Mouse (Mus musculus): Measurements from ENCODE around the gene Smim11. TPM values are rescaled to one million over a fixed set of nuclear protein-coding genes. Genes with fewer than 3 reads are reported as not detected.
A peak's percentile ranks its signal among the peaks of the same experiment; 100 is the strongest.

The Smim11 gene
- total RNA-seq (2021), result 10 to 100 TPM; 12.9 to 17.9 TPM
- long read RNA-seq, experiment 1, transcript Smim11-201 (4 exons, 517 nt), result major isoform, 8 of 10 reads
- long read RNA-seq, experiment 1, partial matches to known transcripts, result 0 of 10 reads
- long read RNA-seq, experiment 1, other reads (novel, unspliced or antisense), result 2 of 10 reads
- long read RNA-seq, experiment 2, transcript Smim11-201 (4 exons, 517 nt), result major isoform, 26 of 29 reads
- long read RNA-seq, experiment 2, partial matches to known transcripts, result 0 of 29 reads
- long read RNA-seq, experiment 2, other reads (novel, unspliced or antisense), result 3 of 29 reads

DNA sequence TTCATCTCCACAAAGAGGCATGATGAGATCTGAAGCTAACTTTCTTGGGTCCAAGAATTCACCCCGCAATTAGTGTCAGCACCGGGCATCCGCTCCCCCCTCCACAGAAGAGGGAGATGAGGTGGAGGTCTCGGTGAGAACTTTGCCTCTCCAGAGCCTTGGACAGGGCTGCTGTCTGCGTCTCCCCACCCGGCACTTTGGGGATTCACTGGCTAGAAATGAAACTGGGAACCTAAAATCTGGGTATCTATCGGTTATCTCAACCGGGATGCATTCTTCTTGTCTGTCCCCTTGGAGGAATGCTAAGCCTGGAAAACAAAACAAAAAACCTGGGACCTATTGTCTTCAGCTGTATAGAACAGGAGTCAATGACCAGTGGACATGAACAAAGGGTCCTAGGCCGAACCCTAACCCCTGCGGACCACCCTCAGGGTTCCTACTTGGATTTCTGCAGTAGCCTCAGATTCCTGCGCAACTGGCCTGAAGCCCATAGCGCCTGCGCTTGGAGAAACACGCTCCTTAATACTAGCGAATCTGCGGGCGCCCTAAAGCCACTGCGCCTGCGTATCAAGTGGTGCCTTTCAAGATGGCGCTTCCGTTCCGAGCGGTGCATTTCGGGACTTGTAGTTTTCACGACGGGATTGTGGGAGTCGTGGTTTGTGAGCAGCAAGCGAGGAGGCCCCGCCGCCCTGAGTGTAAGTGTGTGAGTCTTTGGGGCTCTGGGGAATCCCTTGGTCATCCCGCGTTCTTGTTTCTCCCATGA lies at the start of gene Smim11:
Gene Smim11 (plus strand): TSS at position 638 of the 763 bp plus-strand sequence.
- DNase-seq (ENCODE audit: low spot score in 2 of 2), result peak; percentile 91 to 98

DNA sequence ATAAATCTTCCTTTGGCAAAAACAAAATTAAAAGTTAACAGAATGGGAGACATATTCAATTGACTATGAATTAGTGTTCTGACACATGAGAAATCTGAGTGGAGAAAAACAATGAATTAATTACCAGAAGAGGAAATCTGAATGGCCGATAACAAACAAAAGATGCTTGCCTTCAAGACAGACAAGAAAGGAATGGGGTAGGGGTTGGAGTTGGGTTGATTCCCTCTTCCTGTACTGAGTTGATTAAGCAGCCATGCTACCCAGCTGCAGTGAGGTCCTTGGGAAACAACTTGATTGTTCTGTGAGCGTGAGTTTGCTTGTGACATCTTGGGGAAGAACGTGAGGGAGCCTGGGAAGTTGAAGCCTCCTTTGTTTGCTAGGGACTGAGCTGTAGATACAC lies 46.8 kb upstream of the Smim11 start:
- no peak for DNase-seq (ENCODE audit: low spot score in 2 of 2)

DNA sequence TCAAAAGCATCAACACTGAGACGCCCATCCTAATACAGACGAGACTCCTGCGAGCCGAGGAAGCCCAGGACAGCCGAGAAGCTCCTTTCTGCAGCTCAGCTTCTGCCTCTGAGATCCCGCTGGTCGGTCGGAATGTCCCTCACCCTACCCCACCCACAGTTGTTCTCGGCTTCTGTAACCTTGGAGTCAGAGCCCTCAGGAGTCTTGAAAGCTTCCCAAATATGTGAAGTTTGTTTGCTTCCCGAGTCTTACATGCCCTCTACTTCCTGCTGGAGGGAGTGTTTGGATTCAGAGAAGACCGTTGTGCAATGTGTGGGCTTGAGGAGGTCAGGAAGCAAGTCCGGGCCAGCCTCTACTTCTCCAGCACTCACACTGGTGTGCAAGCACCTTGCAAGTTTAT lies 33.2 kb upstream of the Smim11 start:
- no peak for DNase-seq (ENCODE audit: low spot score in 2 of 2)

GRCm38 (mm10) chr16:92274516-92274915 lies 26.6 kb upstream of the Smim11 start:
- no peak for DNase-seq (ENCODE audit: low spot score in 2 of 2)

DNA sequence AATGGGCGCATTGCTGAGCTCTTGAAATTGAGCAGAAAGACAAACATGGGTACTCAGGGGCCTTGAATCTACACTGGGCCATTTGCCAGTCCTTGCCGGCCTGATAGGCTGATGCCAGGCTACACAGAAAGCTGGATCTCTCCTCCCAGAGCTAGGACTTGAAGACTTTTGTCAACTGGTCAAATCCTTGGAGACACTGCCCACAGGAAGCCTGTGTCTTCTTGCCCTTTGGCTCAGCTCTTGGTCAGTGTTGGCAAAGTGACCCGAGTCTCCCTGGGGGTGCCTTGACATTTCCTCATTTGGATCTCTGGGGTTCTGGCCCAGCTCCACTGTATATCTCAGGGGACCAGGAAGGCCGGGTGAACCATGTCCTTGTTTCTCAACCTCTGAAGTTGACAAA lies 25.6 kb upstream of the Smim11 start:
- DNase-seq (ENCODE audit: low spot score in 2 of 2), result no peak

DNA sequence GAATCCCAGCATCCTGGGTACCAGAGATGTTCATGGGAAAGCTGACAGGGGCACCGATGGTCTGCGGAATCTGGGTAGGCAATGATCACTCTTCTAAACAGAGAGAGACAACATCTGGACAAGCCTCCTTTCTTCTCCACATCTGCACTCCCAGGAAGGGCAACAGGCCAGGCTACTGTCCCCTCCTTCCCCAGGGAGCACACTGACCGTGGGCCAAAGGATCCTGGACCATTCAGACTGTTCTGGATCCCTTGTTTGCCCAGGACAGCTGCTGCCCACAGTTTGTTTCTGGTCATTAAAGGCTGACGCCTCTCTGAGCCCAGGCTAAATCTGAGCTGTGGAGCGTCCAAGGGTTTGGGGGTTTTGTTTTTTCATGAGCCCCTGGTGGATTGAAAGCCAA lies 18.4 kb upstream of the Smim11 start:
- no peak for DNase-seq (ENCODE audit: low spot score in 2 of 2)

- no peak for DNase-seq (ENCODE audit: low spot score in 2 of 2)
These were observed 16.0 kb upstream of the Smim11 start for GRCm38 (mm10) chr16:92285068-92285467.

GRCm38 (mm10) chr16:92286609-92287008 lies 14.5 kb upstream of the Smim11 start:
- peak; percentile 86 to 89 for DNase-seq (ENCODE audit: low spot score in 2 of 2)

GRCm38 (mm10) chr16:92288778-92289177 lies 12.3 kb upstream of the Smim11 start:
- DNase-seq (ENCODE audit: low spot score in 2 of 2), result peak in 1 of 2 experiments; percentile 28

DNA sequence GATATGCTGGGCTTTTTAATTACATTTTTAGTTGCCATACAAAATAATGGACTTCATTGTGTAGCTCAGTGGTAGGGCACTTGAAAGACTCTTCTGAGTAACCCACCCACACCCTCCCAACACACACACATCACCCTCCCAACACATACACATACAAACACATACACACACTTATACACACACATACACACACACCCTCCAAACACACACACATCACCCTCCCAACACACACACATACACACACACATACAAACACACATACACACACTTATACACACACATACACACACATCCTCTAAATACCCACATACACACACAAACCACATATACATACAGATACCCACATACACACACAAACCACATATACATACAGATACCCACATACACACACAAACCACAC lies 11.0 kb upstream of the Smim11 start:
- no peak for DNase-seq (ENCODE audit: low spot score in 2 of 2)

- no peak for DNase-seq (ENCODE audit: low spot score in 2 of 2)
These were observed 9.0 kb upstream of the Smim11 start, which contains the start of gene Kcne2 for GRCm38 (mm10) chr16:92292101-92292500. Kcne2 (plus strand) TSS chr16:92292389.

DNA sequence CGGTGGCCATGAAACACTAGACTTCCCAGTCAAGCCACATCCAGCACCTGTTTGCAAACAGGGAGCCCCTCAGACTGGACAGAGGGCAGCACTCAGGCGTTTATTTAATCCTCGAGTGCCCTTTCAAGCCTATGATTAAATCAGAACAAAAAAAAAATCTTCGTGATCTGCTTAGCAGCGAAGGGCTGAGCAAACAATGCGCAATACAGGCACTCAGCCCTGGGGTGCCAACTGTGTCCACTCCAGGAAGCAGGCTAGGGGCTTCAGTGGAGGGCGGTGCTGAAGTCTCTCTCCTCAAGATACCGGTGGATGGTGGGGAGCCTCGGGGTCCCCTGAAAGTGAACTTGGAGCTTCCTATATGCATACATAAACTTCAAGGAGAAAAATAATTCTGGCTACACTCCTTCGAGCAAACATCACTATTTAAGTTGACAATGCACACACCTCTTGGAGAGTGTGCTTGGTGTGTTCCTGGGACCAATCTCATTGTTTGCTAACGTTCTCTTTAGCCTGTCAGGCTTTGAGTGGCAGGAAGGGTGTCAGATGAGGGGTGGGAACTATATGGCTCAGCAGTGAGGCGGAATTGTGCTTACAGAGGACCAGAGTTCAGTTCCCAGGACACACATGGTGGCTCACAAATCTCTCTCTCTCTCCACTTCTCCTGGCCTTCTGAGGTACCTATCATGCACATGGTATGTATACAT lies 6.7 kb upstream of the Smim11 start:
- no peak for DNase-seq (ENCODE audit: low spot score in 2 of 2)

GRCm38 (mm10) chr16:92295328-92295727 lies 5.8 kb upstream of the Smim11 start:
- DNase-seq (ENCODE audit: low spot score in 2 of 2), result no peak

DNA sequence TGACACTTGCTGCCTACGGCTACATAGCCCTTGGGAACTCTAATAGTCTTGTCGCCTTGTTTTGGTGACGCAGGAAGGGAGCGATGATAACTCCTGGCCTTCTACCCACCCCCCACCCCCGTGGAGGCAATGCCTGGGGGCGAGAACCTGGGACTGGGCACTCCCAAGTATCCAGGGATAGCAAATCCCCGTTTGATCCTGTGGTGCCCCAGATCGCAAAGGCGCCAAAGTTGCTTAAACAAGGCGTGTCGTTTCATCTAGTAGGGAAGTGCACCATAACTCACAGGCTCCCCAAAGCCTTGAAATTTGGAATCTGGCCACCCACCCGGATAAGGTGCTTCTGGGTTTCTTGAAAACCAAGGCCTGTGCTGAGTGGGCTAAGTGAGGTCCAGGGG lies 323 bp downstream of the Smim11 start:
- no peak for DNase-seq (ENCODE audit: low spot score in 2 of 2)

DNA sequence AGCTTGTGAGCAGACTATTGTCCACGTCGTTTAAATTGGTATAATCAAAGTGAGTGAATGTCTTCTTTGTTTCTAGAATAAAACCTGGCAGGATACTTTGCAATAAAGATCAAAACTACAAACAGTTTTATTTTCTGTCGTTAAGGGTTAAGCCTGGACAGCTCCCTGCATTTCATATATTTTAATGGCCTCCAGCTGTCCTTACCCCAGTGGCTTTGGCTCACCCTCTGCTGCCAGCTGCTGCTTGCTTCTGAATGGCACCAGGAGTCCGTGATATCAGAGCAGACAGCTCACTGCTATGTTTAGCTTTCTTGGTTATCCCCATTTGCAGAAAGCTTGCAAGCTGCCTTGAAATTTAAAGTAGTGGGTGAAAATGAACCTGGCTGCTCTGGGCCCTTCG lies 903 bp downstream of the Smim11 start:
- DNase-seq (ENCODE audit: low spot score in 2 of 2), result no peak

DNA sequence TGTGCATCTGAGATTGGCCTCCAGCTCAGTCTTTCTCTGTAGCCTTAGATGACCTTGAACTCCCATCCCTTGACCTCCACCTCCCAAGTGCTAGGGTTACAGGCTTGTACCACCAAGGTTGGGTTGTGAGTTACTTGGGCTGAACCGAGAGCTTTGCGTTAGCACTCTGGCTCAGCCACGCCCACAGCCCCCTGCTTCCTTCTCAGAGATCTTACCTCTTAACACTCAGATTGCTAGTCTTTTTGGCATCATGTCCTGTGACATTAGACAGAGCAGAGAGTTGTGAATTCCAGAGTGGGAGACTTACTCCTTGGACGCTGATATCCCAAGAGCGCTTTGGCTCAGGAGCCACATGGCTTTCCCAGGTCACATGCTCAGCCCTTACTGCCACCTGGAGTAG lies 1.4 kb downstream of the Smim11 start:
- no peak for DNase-seq (ENCODE audit: low spot score in 2 of 2)

DNA sequence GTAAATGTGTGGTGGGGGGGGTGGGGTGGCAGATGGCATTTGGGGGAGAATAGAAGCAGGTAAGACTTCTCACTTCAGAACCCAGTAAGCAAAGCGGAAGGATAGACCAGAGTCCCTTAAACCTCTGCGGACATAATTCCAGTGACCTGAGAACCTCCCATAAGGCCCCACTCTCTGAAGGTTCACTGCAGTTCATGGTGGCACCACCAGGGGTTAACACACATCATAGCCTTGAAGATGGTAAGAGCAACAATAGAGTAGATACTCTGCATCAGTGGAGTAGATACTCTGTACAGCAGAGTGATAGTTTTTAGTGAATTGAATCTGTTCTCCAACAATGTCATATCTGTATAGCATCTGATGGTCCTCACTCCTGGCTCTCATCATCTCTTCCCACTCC lies 4.4 kb downstream of the Smim11 start:
- no peak for DNase-seq (ENCODE audit: low spot score in 2 of 2)

- DNase-seq (ENCODE audit: low spot score in 2 of 2), result no peak
These were observed 6.9 kb downstream of the Smim11 start for GRCm38 (mm10) chr16:92307947-92308346.

GRCm38 (mm10) chr16:92309126-92309525 lies 8.0 kb downstream of the Smim11 start:
- DNase-seq (ENCODE audit: low spot score in 2 of 2), result no peak

- DNase-seq (ENCODE audit: low spot score in 2 of 2), result peak; percentile 45 to 46
These were observed 13.1 kb downstream of the Smim11 start for GRCm38 (mm10) chr16:92313953-92314741.

DNA sequence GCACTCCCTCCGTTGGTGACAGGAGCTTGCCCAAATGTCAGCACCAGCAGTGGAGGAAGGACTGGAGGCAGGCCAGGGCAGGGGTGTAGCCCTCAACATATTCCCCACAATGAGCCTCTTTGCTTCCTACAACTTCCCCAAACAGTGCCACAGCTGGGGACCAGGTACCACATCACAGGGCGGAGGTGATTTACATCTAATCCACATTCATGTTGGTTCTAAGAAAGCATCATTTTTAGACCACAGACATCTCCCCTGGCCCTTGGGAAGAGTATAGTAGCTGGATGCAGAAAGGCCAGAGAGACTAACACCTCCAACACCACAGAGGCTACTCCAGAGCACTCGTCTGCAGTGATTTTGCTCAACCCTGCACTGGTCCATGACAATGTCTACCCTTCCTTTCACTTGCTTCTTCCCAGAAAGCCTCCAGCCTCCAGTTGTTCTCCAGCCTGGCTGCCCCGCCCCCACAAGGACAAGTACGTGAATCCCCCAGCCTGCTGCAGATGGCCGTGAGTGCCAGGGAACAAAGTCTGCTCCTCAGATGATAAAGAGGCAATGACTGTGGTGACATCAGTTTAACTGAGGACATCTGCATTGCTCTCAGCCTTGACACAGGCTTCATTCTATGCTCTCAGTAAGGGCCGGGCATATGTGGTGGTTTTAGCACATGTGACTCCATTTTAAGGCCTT lies 15.1 kb downstream of the Smim11 start:
- no peak for DNase-seq (ENCODE audit: low spot score in 2 of 2)

Measured in layer of hippocampus, postnatal 14 days (tissue).